27 mouse cellular contexts compared by ENCODE assay signal in genomic region chr4:82635881-82636280, GRCm38 (mm10).
"Had no signal": no experiment of that assay in that cellular context is flagged by ENCODE, and none has a peak within 500 bp of the region (broad histone marks: within the 10 kb centered on the region; RNA-seq: fewer than 3 reads in every experiment).

No protein-coding gene starts in this region.

- H3K4me1 ChIP-seq: heart, embryonic 10.5 days; hindbrain, embryonic 10.5 days; intestine, embryonic 15.5 days; liver, embryonic 13.5 days had no signal

- DNase-seq: gastrocnemius, adult 2 months; gastrocnemius, postnatal 10 days; gastrocnemius, postnatal 25 days; heart, adult 18-20 months; heart, postnatal 10 days; heart, postnatal 4 days; kidney, adult 18-20 months; kidney, adult 8-10 months; kidney, postnatal 10 days; kidney, postnatal 25 days; kidney, postnatal 4 days; liver; liver, embryonic 13.5 days had no signal

- H3K9ac ChIP-seq: heart, embryonic 12.5 days; hindbrain, embryonic 12.5 days; hindbrain, embryonic 14.5 days; intestine, embryonic 15.5 days; limb, embryonic 12.5 days; liver, embryonic 13.5 days had no signal

- H3K27ac ChIP-seq: gastrocnemius, adult 2 months; heart, embryonic 10.5 days; hindbrain, embryonic 10.5 days; hindbrain, embryonic 12.5 days; hindbrain, embryonic 14.5 days; intestine, embryonic 15.5 days; layer of hippocampus, adult 2 months; left cerebral cortex, adult 2 months; limb, embryonic 10.5 days; limb, embryonic 12.5 days; liver, embryonic 13.5 days had no signal

- H3K9me3 ChIP-seq: heart, embryonic 10.5 days; heart, embryonic 12.5 days; hindbrain, embryonic 10.5 days; hindbrain, embryonic 12.5 days; intestine, embryonic 15.5 days; limb, embryonic 10.5 days; limb, embryonic 12.5 days; liver, embryonic 13.5 days had no signal

- H3K4me2 ChIP-seq: heart, embryonic 12.5 days; hindbrain, embryonic 12.5 days; hindbrain, embryonic 14.5 days; intestine, embryonic 15.5 days; limb, embryonic 12.5 days; liver, embryonic 11.5 days; liver, embryonic 13.5 days had no signal

- ATAC-seq: hindbrain, embryonic 16.5 days; inflammation-experienced regulatory T-cells, adult 6 months; intestine, embryonic 15.5 days; intestine, postnatal 0 days had no signal

- H3K36me3 ChIP-seq: heart, embryonic 10.5 days; heart, embryonic 12.5 days; hindbrain, embryonic 10.5 days; hindbrain, embryonic 12.5 days; intestine, embryonic 15.5 days; limb, embryonic 10.5 days; limb, embryonic 12.5 days; liver, embryonic 13.5 days had no signal

- H3K27me3 ChIP-seq: heart, embryonic 12.5 days; hindbrain, embryonic 12.5 days; intestine, embryonic 15.5 days; liver, embryonic 13.5 days had no signal

- H3K4me3 ChIP-seq: gastrocnemius, adult 2 months; heart, embryonic 10.5 days; heart, embryonic 12.5 days; hindbrain, embryonic 10.5 days; hindbrain, embryonic 12.5 days; intestine, embryonic 15.5 days; layer of hippocampus, adult 2 months; left cerebral cortex, adult 2 months; limb, embryonic 10.5 days; limb, embryonic 12.5 days; liver, embryonic 13.5 days had no signal
